Mouse (Mus musculus) bone marrow, adult 2 months (tissue): ENCODE measurements at regions not wholly inside any gene's neighbourhood (a gene's known extent, or its start where the extent isn't known, plus 50 kb on each side); places are given as distances from the start of the nearest gene placed in this dataset.

ENCODE experiments used
- H3K27ac ChIP-seq: fragments of 200-500 bp; 2 replicates; pipeline ENCODE4 v1.5.1; 2012; ENCODE audit warnings: low read depth, mild to moderate bottlenecking, control low read depth, inconsistent platforms, low read length; ENCODE audit not compliant: control insufficient read depth, poor library complexity, insufficient read depth
- H3K4me1 ChIP-seq: fragments of 200-500 bp; 2 replicates; pipeline ENCODE4 v1.6.1; 2011; ENCODE audit warnings: low read length; ENCODE audit not compliant: control insufficient read depth, insufficient read depth
- H3K4me3 ChIP-seq: fragments of 200-500 bp; replicated peaks from 2 replicates; pipeline ENCODE3; 2011; ENCODE audit warnings: mild to moderate bottlenecking, low read depth, low read length, control low read depth; ENCODE audit not compliant: control insufficient read depth
- CTCF ChIP-seq: fragments of 200-500 bp; IDR thresholded peaks from 2 replicates; pipeline ENCODE4 v1.5.1; 2011; ENCODE audit warnings: low read length, control low read depth; ENCODE audit not compliant: control insufficient read depth, insufficient read depth
- POLR2A ChIP-seq: fragments of 200-500 bp; IDR thresholded peaks from 2 replicates; pipeline ENCODE4 v1.6.1; 2011; ENCODE audit warnings: low read depth, mild to moderate bottlenecking, control low read depth, low read length, borderline replicate concordance; ENCODE audit not compliant: control insufficient read depth
- WGBS: fragments of 180-500 bp; shearing (Covaris S2); methylation state at CpG from one replicate; pipeline ENCODE4 v1.1.7; 2018; 5-methylcytosine and 5-hydroxymethylcytosine counted together

- 51% methylated on average over 1 of the region's 1 CpGs for WGBS
- TF ChIP-seq POLR2A (no peak), CTCF (no peak)
- H3K4me3 ChIP-seq = no peak overlapping the region
- no peak overlapping the region for H3K27ac ChIP-seq
- no peaks in the 10 kb centered on the region for H3K4me1 ChIP-seq
These were observed 267.8 kb upstream of the Tsc22d2 start for GRCm38 (mm10) chr3:58146762-58147161.

DNA sequence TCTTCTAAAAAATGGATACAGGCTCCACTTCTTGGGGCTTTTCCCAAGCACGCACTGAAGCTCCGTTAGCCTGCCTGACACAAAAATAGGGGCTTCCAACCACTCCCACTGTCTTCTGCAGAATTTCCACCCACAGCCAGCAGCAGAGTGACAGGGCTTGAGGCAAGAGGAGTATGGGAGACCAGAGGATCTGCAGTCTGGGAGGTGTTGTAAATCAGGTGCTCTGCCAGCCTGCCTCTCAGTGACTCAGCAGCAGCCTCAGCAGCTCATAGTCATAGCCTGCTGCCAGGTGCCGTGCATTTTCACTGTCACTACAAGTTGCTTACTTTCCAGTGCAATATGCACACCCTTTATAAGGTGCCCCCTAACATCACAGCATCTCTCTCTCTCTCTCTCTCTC lies 261.4 kb upstream of the Tsc22d2 start:
- no peak overlapping the region for H3K4me3 ChIP-seq
- TF ChIP-seq POLR2A (no peak), CTCF (no peak)
- WGBS = 60% methylated on average over 3 of the region's 3 CpGs
- H3K27ac ChIP-seq = no peak overlapping the region
- no peaks in the 10 kb centered on the region for H3K4me1 ChIP-seq

- TF ChIP-seq POLR2A (no peak), CTCF (no peak)
- Histone ChIP-seq H3K4me1 (no peaks in the 10 kb centered on the region), H3K27ac (no peak overlapping the region), H3K4me3 (no peak overlapping the region)
- WGBS = 77% methylated on average over 21 of the region's 21 CpGs
These were observed 260.4 kb upstream of the Tsc22d2 start for GRCm38 (mm10) chr3:58153874-58154756.

DNA sequence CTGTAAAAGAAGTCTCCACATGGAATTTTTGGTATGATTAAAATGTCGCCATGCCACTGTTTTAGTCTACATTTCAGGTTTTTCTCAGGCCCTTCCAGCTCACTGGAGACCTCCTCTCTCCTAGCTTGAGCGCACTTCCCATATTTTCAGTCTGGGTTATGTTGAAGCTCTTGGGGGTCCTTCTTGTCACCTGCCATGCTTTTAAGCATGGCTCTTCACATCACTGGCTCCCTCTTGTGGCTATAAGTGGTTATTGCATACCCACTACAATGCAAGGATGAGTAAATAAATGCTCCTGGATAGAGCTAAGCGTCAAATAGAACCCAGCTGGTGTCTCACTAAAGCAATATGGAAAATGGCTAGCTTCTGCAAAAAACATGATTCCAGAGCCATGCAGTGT lies 255.1 kb upstream of the Tsc22d2 start:
- Histone ChIP-seq H3K27ac (no peak overlapping the region), H3K4me3 (no peak overlapping the region), H3K4me1 (no peaks in the 10 kb centered on the region)
- WGBS = 50% methylated on average over 3 of the region's 3 CpGs
- TF ChIP-seq POLR2A (no peak), CTCF (no peak)

GRCm38 (mm10) chr3:58162238-58162637 lies 252.3 kb upstream of the Tsc22d2 start:
- Histone ChIP-seq H3K4me3 (no peak overlapping the region), H3K4me1 (no peaks in the 10 kb centered on the region), H3K27ac (no peak overlapping the region)
- 25% methylated on average over 10 of the region's 10 CpGs for WGBS
- TF ChIP-seq CTCF = no peak
- no peak for TF ChIP-seq POLR2A

DNA sequence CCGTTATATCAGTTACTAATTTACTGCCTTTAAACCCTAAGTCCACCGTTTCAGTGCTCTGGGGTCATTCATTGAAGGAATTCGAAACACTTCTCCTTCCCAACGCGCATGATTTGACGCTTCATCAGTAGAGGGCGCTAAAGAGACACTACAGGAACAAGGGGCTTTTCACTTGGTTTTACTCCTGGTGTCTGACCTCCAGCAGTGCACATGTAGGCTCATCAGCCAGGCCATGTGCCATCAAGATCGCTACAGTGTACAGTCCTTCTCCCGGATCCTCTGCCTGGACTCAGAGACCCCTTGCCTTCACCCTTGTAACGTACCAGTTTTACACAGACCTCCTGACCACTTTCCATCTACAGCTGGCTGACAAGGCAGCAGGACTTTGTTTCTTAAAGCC lies 250.7 kb upstream of the Tsc22d2 start:
- no peak overlapping the region for H3K27ac ChIP-seq

GRCm38 (mm10) chr3:58166628-58167027 lies 247.9 kb upstream of the Tsc22d2 start:
- Histone ChIP-seq H3K4me3 (no peak overlapping the region), H3K4me1 (no peaks in the 10 kb centered on the region), H3K27ac (no peak overlapping the region)
- TF ChIP-seq CTCF (no peak), POLR2A (no peak)
- 46% methylated on average over 2 of the region's 2 CpGs for WGBS

More for the DNA sequence above, 250.7 kb upstream of the Tsc22d2 start:
- H3K4me3 ChIP-seq = no peak overlapping the region
- TF ChIP-seq POLR2A (no peak), CTCF (no peak)
- no peaks in the 10 kb centered on the region for H3K4me1 ChIP-seq
- 10% methylated on average over 10 of the region's 10 CpGs for WGBS

- no peak overlapping the region for H3K27ac ChIP-seq
- TF ChIP-seq POLR2A (no peak), CTCF (no peak)
- 76% methylated on average over 3 of the region's 3 CpGs for WGBS
- no peak overlapping the region for H3K4me3 ChIP-seq
- H3K4me1 ChIP-seq = no peaks in the 10 kb centered on the region
These were observed 247.4 kb upstream of the Tsc22d2 start for GRCm38 (mm10) chr3:58167121-58167520.

GRCm38 (mm10) chr3:58167761-58168290 lies 246.7 kb upstream of the Tsc22d2 start:
- no peak for TF ChIP-seq CTCF
- TF ChIP-seq POLR2A = no peak
- no peaks in the 10 kb centered on the region for H3K4me1 ChIP-seq
- H3K4me3 ChIP-seq = no peak overlapping the region
- 76% methylated on average over 1 of the region's 1 CpGs for WGBS
- no peak overlapping the region for H3K27ac ChIP-seq
